Mouse (Mus musculus) spleen, adult 2 months (tissue): Measurements from ENCODE around the gene Sos2.

ENCODE experiments used
- CTCF ChIP-seq: fragments of 200-500 bp; IDR thresholded peaks from 2 replicates; pipeline ENCODE4 v1.5.1; 2011; ENCODE audit warnings: mild to moderate bottlenecking, inconsistent platforms; ENCODE audit not compliant: insufficient read depth, insufficient read length, insufficient replicate concordance; ENCODE audit errors: extremely low read depth
- POLR2A ChIP-seq: fragments of 200-500 bp; IDR thresholded peaks from 2 replicates; pipeline ENCODE4 v1.6.1; 2011; ENCODE audit warnings: low read depth, low read length, inconsistent platforms

DNA sequence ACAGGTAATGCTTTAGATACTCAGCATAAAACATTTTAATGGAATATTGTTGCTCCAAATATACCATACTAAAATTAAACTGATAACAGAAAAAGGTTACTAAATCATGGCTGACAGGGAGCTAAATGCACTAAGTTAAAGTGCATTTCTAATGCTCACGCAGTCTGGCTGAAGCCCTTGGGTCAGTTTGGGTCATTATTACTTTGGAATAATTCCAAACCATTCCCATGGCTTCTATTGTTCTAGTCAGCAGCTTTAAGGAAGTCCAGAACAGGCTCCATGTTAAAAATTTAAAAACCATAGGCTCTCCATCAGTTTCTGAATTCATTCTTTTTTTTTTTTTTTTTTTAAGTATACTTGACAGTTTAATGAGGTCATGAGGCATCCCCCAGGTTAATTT lies 7.5 kb downstream of the Sos2 start:
- TF ChIP-seq POLR2A (no peak), CTCF (no peak)
